Comparison of ENCODE assay signal across 28 mouse cellular contexts in genomic region chr6:91011568-91011967, GRCm38 (mm10). TPM values are rescaled to one million over a fixed set of nuclear protein-coding genes. Genes with fewer than 3 reads are reported as not detected.
DNase-seq lines count a peak whose midpoint lies in the region; ATAC-seq and TF ChIP-seq lines count a peak whose summit lies in the region.
"Had no signal": no experiment of that assay in that cellular context is flagged by ENCODE, and none has a peak within 500 bp of the region (broad histone marks: within the 10 kb centered on the region; RNA-seq: fewer than 3 reads in every experiment).

No protein-coding gene starts in this region.

- no peak overlapping the region for H3K4me3 ChIP-seq in heart, postnatal 0 days (ENCODE audit: low read depth, low read length)
- no peak overlapping the region for H3K4me3 ChIP-seq in heart, adult 2 months
- H3K4me3 ChIP-seq in embryonic facial prominence, embryonic 14.5 days (ENCODE audit: low read depth, low read length) = no peak overlapping the region
- H3K4me3 ChIP-seq: embryonic facial prominence, embryonic 12.5 days; forebrain, embryonic 10.5 days; forebrain, embryonic 13.5 days; hindbrain, embryonic 10.5 days; hindbrain, embryonic 13.5 days; intestine, embryonic 15.5 days had no signal

- no peaks in the 10 kb centered on the region for H3K27me3 ChIP-seq in heart, postnatal 0 days (ENCODE audit: control insufficient read depth, insufficient read depth, low read length)
- H3K27me3 ChIP-seq in heart, adult 2 months (ENCODE audit: control insufficient read depth, insufficient read depth, low read length) = no peaks in the 10 kb centered on the region
- no peaks in the 10 kb centered on the region for H3K27me3 ChIP-seq in embryonic facial prominence, embryonic 14.5 days (replicated peaks; ENCODE audit: control insufficient read depth, insufficient read depth, low read length)
- H3K27me3 ChIP-seq: CH12.LX; embryonic facial prominence, embryonic 12.5 days; forebrain, embryonic 13.5 days; hindbrain, embryonic 13.5 days; intestine, embryonic 15.5 days; Patski had no signal

- H3K27ac ChIP-seq in heart, postnatal 0 days (ENCODE audit: low read depth) = no peak overlapping the region
- H3K27ac ChIP-seq in heart, adult 2 months = no peak overlapping the region
- H3K27ac ChIP-seq in embryonic facial prominence, embryonic 14.5 days (replicated peaks; ENCODE audit: low read depth, low read length) = no peak overlapping the region
- H3K27ac ChIP-seq: embryonic facial prominence, embryonic 12.5 days; forebrain, embryonic 10.5 days; forebrain, embryonic 13.5 days; hindbrain, embryonic 10.5 days; hindbrain, embryonic 13.5 days; intestine, embryonic 15.5 days had no signal

- TF ChIP-seq EP300 in heart, postnatal 0 days (IDR thresholded peaks at IDR 0.05; ENCODE audit: low read depth) = no peak
- TF ChIP-seq EP300 in heart, adult 2 months (IDR thresholded peaks at IDR 0.05; ENCODE audit: insufficient read depth, low read depth, low read length) = no peak

- H3K79me2 ChIP-seq in heart, adult 2 months (replicated peaks; ENCODE audit: control insufficient read depth, insufficient read depth, low read length) = no peaks in the 10 kb centered on the region

- ATAC-seq in frontal cortex, adult (ENCODE audit: low TSS enrichment) = peak; percentile 51
- ATAC-seq in heart, postnatal 0 days (ENCODE audit: insufficient read depth, low read depth) = peak; percentile 57; the same call in 1 of the 2 replicates
- no peak for ATAC-seq in embryonic facial prominence, embryonic 14.5 days (ENCODE audit: low read depth)
- ATAC-seq: forebrain, embryonic 13.5 days; forebrain, embryonic 16.5 days; hindbrain, embryonic 16.5 days; Patski had no signal

- H3K4me2 ChIP-seq in heart, postnatal 0 days (ENCODE audit: low read depth, low read length) = no peak overlapping the region
- H3K4me2 ChIP-seq in embryonic facial prominence, embryonic 14.5 days (ENCODE audit: low read depth, low read length) = no peak overlapping the region
- H3K4me2 ChIP-seq: embryonic facial prominence, embryonic 12.5 days; forebrain, embryonic 13.5 days; heart, embryonic 11.5 days; hindbrain, embryonic 13.5 days; intestine, embryonic 15.5 days had no signal

- TF ChIP-seq CTCF in heart, postnatal 0 days (IDR thresholded peaks at IDR 0.05; ENCODE audit: low read depth) = no peak
- no peak for TF ChIP-seq CTCF in heart, adult 2 months (IDR thresholded peaks at IDR 0.05)

- H3K36me3 ChIP-seq in heart, postnatal 0 days (replicated peaks; ENCODE audit: control insufficient read depth, insufficient read depth, low read length) = 0 out of 2 replicates have a peak, but pooled peaks cover 3% of the 10 kb centered on the region
- no peaks in the 10 kb centered on the region for H3K36me3 ChIP-seq in heart, adult 2 months (ENCODE audit: control insufficient read depth, insufficient read depth, low read length)
- no peaks in the 10 kb centered on the region for H3K36me3 ChIP-seq in embryonic facial prominence, embryonic 14.5 days (ENCODE audit: control insufficient read depth, insufficient read depth, low read length)
- H3K36me3 ChIP-seq: embryonic facial prominence, embryonic 12.5 days; intestine, embryonic 15.5 days had no signal

- intact Hi-C loops in heart, adult 2 months (cut with DNase I) = no loop called here

- TF ChIP-seq POLR2A in heart, adult 2 months (IDR thresholded peaks at IDR 0.05; ENCODE audit: insufficient read depth, low read depth, low read length) = no peak

- no peaks in the 10 kb centered on the region for H3K9me3 ChIP-seq in heart, postnatal 0 days (replicated peaks; ENCODE audit: control insufficient read depth, low read length)
- no peaks in the 10 kb centered on the region for H3K9me3 ChIP-seq in embryonic facial prominence, embryonic 14.5 days (ENCODE audit: control insufficient read depth, low read length)
- H3K9me3 ChIP-seq: embryonic facial prominence, embryonic 12.5 days; forebrain, embryonic 10.5 days; forebrain, embryonic 13.5 days; G1E; hindbrain, embryonic 10.5 days; hindbrain, embryonic 13.5 days; intestine, embryonic 15.5 days had no signal

- no peak overlapping the region for H3K9ac ChIP-seq in heart, postnatal 0 days (replicated peaks; ENCODE audit: low read depth, low read length)
- no peak overlapping the region for H3K9ac ChIP-seq in heart, adult 2 months (ENCODE audit: low read depth, low read length)
- H3K9ac ChIP-seq in embryonic facial prominence, embryonic 14.5 days (ENCODE audit: low read depth, low read length) = no peak overlapping the region
- H3K9ac ChIP-seq: embryonic facial prominence, embryonic 12.5 days; forebrain, embryonic 13.5 days; hindbrain, embryonic 13.5 days; intestine, embryonic 15.5 days had no signal

- DNase-seq in frontal cortex, postnatal 10 days (ENCODE audit: low spot score in 2 of 2) = no peak
- peak; percentile 48 for DNase-seq in heart, postnatal 0 days (ENCODE audit: low spot score)
- no peak for DNase-seq in heart, adult 2 months
- DNase-seq in heart, postnatal 4 days = peak; percentile 30
- no peak for DNase-seq in heart, adult 9 months (ENCODE audit: low spot score in 2 of 2)
- peak; percentile 66 for DNase-seq in embryonic facial prominence, embryonic 14.5 days (ENCODE audit: low spot score)
- DNase-seq: adrenal gland, postnatal 10 days; adrenal gland, postnatal 36 days; B cell, adult 2 months; cerebellum, adult 18-20 months; cerebellum, adult 9-10 months; cerebellum, postnatal 14 days; gastrocnemius, postnatal 25 days; kidney, adult 11 months; kidney, adult 8-10 months had no signal

- 37% methylated on average over 4 of the region's 4 CpGs for WGBS in heart, postnatal 0 days
- 49% methylated on average over 4 of the region's 4 CpGs for WGBS in heart, adult 2 months
- 53% methylated on average over 4 of the region's 4 CpGs for WGBS in embryonic facial prominence, embryonic 14.5 days

- H3K4me1 ChIP-seq in heart, postnatal 0 days (ENCODE audit: control insufficient read depth, insufficient read depth) = 0 out of 2 replicates have a peak, but pooled peaks cover 5% of the 10 kb centered on the region
- no peaks in the 10 kb centered on the region for H3K4me1 ChIP-seq in heart, adult 2 months (ENCODE audit: control insufficient read depth, insufficient read depth, low read length)
- no peaks in the 10 kb centered on the region for H3K4me1 ChIP-seq in embryonic facial prominence, embryonic 14.5 days (ENCODE audit: control insufficient read depth, insufficient read depth, low read length)
- H3K4me1 ChIP-seq: embryonic facial prominence, embryonic 12.5 days; forebrain, embryonic 13.5 days; intestine, embryonic 15.5 days had no signal

RNA-seq across cellular contexts. Expression of gene Iqsec1, which starts 23.1 kb away (rescaled TPM):
- total RNA-seq in heart, postnatal 0 days (2014; rRNA removed; ENCODE audit: low replicate concordance) = 93.7 and 183 TPM in 2 replicates
- polyA plus RNA-seq in heart, postnatal 0 days (2015; fragmentation: Nextera tagmentation; extraction: Ambion mirVana) = 12.0 and 13.5 TPM in 2 replicates
- 100 to 1,000 TPM; 146 to 147 TPM for total RNA-seq in heart, adult 2 months (2021)
- 95.8 and 100 TPM in 2 replicates for polyA plus RNA-seq in heart, adult 2 months (2012; rRNA removed)
- total RNA-seq in heart, postnatal 4 days (2021) = 100 to 1,000 TPM; 150 TPM
- polyA plus RNA-seq in embryonic facial prominence, embryonic 14.5 days (2014; fragmentation: Nextera tagmentation; extraction: Ambion mirVana) = 17.4 and 17.5 TPM in 2 replicates

Comparison
In these comparisons a context has a peak if more than half of its experiments do, and no peak if none do; other contexts are left out.
1. DNase-seq: peak in heart, postnatal 0 days (single experiment), heart, postnatal 4 days (single experiment) and embryonic facial prominence, embryonic 14.5 days (single experiment); none in frontal cortex, postnatal 10 days (0 of 2), heart, adult 2 months (0 of 2) and heart, adult 9 months (0 of 2).